Mouse (Mus musculus): ENCODE measurements around the gene B4galnt3.

Gene B4galnt3

DNA sequence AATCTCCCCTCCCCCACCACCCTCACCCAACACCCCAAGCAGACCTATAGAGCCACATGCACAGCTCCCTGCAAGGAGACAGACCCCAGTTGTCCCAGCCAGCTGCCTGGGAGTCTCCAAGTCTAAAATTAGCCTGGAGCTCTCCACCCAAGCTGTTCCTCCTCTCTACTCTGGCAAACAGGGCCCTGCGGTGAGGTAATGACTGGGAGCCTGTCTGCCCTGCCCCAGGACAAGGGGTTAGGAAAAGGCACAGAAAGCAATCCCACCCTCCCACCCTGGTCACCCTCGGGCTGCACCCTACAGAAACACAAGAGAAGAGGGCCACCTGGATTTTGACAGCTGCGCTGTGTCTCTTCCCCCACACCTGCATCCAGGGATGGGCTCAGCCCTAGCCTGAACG lies 19.5 kb downstream of the B4galnt3 start:
- peak in 1 of 2 experiments; percentile 8 for DNase-seq (ENCODE audit: low spot score in 2 of 2)

DNA sequence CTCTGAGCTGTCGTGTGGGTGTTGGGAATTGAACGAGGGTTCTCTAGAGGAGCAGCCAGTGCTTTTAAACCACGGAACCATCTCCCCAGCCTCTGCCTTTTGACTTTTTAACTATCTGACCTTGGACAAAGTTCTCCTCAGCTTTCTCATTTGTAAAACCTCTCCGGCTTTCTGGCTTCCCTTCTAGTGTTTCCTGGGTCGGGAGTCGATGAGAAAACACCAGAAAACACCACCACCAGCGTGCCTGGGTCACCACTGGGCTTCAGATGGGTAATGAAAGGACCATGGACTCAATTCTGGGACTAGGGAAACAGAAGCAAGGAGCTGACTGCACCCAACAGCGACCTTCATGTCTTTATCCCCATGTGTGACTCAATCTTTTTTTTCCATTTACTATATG lies 20.2 kb downstream of the B4galnt3 start:
- no peak for DNase-seq (ENCODE audit: low spot score in 2 of 2)

DNA sequence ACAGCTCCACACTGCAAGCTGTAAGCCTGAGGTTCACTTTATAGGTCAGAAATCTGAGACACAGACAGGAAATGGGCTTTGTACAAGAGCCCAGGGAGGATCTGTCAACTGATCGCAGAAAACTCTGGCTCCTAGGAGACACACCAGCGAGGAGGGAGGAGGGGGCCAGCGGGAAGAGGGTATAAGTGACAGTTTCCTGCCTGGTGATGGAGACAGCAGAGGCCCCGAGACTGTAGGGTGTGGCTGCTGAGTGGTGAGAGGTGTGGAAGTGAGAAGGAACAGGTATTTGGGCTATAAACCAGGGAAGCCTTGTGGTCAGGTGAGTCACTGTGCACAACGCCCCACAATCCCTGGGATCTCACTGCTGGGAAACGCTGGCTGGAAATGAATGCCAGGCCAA lies 30.2 kb downstream of the B4galnt3 start:
- no peak for DNase-seq (ENCODE audit: low spot score in 2 of 2)

DNA sequence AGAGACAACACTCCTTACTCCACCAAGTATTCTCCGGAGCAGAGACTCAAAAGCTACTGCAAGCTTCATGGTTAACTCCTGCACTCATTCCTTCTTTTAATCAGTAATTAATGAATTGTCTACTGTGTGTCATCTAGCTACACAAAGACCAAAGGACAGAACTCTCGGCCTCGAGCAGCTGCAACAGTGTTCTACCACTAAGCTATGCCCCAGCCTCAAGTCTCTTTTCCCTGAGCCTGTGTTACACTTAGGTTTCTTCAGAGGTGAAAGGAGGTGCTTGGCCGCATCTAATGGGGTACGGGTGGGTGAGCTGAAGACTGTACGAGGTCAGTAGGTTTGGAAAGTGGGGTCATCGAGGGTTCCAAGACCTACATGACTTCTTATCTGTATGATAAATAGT lies 30.8 kb downstream of the B4galnt3 start:
- no peak for DNase-seq (ENCODE audit: low spot score in 2 of 2)

DNA sequence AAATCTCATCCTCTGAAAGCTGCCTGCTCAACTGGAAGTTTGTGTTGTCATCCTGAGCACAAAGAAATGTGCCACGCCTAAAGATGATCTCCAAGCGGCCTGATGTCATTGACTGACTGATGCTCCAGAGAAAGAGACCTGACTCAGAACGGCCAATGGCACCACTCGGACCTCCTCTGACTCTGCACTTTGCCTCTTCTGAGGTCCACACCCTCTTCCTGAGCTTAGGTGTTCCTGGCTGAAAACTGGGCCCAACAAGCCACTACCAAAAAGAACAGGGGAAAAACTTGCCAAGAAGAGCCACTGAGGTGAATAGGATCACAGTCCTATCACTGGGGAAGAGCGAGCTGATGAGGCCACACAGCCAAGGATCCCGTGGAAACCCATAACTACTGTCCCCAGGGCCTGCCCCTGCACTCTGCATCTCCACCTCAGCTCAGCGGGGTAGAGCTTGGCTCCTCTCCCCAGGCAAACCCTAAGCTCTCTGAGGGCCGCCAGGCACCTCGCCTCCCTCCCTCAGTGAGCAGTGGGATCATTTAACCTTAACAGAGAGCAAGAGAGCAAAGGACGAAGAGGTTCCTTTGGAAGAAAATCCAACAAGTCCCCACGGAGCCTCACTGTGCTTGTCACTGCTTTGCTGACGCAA lies 31.4 kb downstream of the B4galnt3 start:
- no peak for DNase-seq (ENCODE audit: low spot score in 2 of 2)

DNA sequence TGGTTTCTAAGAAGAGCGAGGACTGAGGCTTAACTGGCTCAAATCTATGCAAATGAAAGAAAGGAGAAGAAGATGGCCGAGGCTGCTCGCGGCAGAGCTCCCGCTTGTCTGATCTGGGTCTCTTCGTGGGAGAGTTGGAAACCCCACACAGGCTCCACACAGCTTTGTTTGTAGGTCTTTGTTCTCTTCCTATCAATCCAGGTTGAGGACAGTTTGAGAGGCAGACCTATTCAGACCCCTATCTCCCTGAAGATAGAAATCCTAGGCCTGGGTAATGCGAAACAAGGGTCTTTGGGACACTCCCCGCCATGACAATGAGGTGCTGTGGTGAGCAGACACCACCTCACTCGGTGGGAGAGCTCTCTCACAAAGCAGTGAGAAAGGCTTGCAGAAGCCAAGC lies 34.9 kb downstream of the B4galnt3 start:
- no peak for DNase-seq (ENCODE audit: low spot score in 2 of 2)

DNA sequence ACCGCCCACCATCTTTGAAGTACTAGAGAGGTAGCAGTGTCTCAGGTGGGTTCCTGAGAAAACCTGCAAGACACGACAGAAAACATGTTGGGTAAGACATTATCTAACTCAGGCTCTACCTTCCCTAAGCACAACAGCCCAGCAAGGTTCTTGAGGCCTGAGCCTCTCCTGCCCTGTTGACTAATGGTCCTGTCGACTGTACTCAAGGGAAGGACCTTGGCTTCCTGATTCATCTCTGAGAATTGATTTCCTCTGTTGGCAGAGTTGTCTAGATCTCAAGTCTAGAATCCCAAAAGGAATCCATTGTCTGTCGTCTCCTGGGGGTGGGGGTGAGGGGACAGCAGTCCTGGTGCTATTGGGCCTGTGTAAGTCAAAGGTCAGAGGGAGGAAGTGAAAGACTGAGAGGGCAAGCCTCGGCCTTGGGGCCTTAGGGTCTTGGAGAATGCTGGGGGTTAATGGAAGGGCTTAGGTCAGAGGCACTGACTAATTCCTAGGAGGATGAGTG lies 37.9 kb downstream of the B4galnt3 start:
- DNase-seq (ENCODE audit: low spot score in 2 of 2) = no peak

DNA sequence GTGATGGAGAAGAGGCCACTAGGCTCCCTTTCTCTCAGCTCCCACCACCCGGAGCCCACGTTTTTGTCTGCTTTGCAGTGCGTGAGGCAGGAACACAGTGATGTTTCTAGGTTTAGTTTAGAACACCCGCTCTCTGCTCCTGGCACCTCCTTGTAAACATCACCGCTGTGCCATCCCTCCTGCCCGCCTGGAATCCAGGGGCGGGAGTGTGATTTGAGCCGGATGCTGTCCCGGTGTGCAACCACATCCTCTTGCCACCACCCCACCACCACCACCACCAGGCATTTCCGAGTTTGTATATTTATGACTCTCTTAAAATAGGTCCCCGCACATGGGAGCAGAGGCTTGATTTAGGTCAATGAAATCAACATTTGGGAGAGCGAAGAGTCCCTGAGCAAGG lies 38.7 kb downstream of the B4galnt3 start:
- DNase-seq (ENCODE audit: low spot score in 2 of 2) = peak; percentile 17 to 51

DNA sequence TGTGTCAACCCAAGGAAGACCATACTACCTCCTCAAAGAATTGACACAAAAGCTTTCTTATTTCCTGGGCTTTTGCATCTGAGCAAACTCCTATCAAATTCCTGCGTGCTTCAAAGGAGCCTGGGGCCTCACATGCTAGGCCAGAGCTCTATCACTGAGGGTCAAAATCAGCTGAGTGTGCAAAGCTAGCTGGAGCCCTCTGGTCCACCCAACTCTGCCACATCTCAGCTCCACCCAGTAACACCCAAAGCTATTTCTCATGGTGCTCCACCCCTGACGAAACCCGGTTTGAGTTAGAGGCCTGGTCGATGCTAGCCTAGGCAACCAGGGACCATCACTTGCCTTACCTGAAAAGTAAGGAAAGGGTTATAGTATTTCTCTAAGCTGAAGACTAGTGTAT lies 39.2 kb downstream of the B4galnt3 start:
- DNase-seq (ENCODE audit: low spot score in 2 of 2) = no peak

DNA sequence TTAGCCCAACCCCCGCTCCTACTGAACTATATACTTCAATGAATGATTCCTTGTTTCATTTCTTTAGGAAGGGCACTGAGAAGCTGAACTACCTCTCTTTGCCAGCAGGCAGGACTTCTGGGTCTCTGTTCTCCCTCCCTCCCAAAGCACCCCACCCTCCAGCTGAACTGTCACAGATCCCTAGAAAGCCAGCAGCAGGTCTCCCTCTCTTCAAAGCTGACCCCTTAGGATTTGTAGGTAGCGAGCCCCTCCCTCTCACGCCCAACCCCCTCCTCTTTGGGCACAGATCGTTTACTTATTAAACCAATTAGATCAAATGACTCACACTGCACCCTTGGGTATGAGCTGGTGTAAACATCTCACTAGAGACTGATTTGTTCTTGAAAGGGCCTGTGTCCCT lies 39.7 kb downstream of the B4galnt3 start:
- DNase-seq (ENCODE audit: low spot score in 2 of 2) = no peak

DNA sequence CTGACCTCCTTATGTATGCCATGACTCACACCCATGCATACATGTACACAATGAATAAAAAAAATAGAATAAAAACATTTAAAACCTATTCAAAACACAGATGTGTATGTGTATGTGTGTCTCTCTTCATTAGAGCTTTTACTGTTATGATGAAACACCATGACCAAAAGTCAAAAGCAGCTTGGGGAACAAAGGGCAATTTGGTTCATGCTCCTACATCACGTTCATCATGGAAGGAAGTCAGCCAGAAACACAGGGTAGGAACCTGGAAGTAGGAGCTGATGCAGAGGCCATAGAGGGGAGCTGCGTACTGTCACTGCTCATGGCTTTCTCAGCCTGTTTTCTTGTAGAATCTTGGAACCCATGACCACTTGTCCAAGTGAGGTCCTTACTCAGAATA lies 41.6 kb downstream of the B4galnt3 start:
- no peak for DNase-seq (ENCODE audit: low spot score in 2 of 2)

DNA sequence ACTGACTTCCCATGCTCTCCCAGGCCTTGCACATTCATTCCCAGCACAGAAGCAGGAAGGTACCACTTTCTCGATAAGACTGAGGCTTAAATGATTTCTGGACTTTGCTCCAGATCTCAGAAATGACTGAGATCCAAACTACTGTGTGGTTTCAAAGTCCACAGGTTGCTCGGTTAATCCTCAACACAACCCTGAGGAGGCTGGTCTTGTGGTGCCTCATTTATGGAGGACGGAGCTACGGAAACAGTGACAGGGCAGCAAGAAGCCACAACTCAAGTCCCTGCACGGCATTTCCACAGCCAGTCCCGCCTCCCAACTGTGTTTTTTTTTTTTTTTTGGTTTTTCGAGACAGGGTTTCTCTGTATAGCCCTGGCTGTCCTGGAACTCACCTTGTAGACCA lies 43.3 kb downstream of the B4galnt3 start:
- DNase-seq (ENCODE audit: low spot score in 2 of 2) = no peak

DNA sequence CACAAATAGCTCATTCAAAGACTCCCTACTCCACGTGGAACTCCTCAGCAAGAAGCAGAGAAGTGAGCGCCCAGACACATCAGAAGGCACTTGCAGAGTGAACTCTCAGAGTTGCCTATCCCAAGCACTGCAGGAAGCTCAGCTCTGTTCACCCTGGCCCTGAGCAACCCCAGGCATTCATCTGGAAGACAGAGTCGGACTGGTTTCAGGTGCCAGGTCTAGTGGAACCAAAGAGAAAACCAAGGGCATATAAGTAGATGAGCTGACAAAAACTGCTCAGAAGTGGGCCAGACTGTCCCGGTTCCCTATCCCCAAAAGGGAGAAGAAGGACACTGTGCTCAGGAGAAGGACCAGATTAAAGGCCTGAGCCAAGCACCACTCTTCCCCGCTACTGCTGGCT lies 44.5 kb downstream of the B4galnt3 start:
- DNase-seq (ENCODE audit: low spot score in 2 of 2) = no peak

DNA sequence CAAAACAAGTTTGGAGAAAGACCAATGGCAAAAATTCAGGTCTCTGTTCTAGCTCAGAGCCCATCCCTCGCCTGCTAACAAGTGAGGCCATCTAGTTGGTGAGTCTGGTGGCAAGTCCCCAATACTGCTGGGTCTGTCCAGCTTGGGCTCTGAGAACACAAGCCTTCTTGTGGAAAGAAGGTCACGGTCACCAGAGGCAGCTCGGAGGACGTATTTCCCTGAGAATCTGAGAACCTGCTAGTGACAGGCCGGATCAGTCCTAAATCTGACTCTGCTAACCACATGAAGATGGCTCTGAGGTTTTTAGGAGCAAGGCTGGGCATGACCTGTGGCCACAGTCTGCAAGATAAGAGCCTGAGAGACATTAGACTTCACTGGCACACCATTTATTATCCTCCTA lies 47.7 kb downstream of the B4galnt3 start:
- DNase-seq (ENCODE audit: low spot score in 2 of 2) = no peak

DNA sequence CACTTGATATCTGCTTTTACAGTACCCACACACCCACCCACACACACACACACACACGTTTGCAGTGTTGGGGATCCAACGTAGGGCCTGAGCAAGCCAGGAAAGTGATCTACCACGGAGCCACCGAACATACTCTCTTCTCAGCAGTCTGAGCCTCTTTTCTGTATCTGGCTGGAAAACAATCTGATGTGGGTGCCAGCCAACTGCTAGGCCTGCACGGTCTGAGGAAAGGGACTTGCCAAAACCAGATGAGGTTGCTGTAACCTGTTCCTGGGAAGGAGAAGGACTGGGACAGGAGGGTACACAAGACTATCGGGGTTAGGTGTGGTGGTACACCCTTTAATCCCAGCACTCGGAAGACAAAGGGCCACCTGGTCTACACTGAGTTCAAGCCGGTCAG lies 51.1 kb downstream of the B4galnt3 start:
- DNase-seq (ENCODE audit: low spot score in 2 of 2) = no peak

DNA sequence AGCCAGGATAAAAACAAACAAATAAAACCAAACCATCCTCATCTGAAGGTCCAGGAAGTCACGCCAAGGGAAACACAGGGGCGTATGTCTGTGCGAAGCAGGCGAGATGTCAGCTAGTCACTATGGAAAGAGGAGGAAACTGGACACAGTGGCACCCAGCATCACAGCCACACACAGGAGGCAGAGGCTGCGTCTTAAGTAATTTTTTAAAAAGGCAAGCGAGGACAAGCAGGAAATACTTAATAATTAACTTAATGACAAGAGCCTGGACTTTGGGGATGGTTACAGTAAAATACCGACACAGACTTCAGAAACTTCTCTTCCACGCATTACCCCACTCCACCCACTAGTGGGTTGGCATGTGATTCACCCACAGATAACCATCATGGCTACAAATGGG lies 51.8 kb downstream of the B4galnt3 start:
- DNase-seq (ENCODE audit: low spot score in 2 of 2) = no peak

DNA sequence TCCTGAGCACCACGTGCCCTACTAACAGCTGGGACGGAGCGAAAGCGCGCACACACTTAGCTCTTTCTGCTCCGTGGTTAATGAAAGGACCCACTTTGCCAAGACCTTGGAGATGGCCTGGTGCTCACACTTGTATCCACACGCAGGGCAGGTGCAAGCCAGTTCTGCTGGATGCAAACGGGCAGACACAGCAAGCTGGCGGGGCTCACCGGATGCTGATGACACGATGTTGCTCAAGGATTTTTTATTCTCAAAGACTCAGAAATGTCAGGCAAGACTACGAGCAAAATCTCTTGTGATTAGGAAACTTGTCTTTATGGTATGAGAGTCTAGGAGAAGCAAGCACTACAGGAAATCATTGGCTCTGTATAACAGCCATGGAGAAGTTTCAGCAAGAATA lies 52.9 kb downstream of the B4galnt3 start:
- DNase-seq (ENCODE audit: low spot score in 2 of 2) = no peak

DNA sequence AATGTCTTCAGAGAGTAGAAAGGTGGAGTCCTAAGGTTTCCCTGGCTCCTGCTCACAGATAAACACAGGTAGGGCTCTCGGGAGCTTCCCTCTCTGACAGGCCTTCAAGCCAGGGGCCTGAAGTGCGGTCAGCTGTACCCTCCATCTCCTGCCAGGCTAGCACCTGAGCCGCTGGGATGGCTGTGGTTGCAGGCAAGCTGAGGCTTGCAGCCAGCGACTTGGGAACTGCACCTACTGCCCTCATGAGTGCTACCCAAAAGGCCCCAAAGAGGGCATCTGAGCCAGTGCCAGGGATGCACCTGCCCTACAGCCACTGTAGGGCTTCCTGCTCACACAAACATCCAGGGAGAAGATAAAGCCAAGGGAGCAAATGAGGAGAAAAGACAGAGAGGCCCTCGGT lies 53.9 kb downstream of the B4galnt3 start:
- DNase-seq (ENCODE audit: low spot score in 2 of 2) = no peak

DNA sequence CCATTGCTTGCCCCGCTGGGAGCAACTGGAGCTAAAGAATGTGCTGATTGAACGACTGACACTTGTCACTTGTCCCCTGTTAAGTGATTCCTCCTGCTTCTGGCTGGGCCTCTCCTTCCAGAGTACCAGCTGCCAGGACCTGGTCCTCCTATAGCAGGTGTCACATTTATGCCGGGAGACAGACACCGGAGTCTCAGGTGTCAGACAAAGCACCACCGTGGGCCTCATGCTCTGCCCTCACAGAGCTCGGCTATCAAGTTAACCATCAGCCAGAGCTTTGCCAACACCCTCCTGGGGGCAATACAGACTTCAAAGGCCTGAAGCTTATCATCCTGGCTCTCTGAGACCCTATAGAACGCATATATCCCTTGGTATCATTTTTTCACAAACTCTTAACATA lies 58.5 kb downstream of the B4galnt3 start:
- no peak for DNase-seq (ENCODE audit: low spot score in 2 of 2)

DNA sequence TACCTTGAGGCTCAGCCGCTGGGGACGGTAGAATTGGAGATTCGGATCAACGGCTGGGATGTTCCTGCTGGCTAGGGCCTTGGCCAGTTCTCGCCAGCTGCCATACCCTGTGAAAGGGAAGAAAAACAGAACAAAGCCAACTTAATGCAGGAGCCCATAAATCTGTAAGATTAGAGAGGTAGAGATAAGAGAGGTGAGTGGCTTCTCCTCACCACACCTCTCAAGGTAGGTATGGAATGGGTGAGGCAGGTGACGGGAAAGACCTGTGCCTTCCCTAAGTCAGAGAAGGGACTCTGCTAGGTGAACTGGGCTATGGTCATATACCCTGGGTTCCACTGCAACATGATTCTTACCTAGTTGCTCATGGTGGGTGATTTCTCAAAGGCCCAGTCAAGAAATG lies 61.5 kb downstream of the B4galnt3 start:
- DNase-seq (ENCODE audit: low spot score in 2 of 2) = no peak

DNA sequence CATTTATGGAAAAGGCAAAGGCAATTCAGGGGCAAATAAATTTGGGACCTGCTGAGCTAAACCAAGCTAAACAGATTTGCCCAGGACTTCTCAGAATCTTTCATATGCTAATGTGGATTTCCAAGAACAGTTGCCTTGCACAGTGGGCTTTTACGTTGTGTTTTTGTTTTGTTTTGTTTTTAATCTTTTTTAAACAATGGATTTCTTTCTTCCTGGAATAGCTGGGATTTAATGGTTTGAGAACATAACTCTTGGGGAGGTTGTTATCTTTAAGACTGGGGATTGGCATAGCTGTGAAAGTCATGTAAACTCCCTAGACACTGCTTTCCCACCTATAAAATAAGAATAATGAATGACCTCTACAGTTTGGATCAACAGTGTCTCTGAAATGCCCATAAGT lies 63.9 kb downstream of the B4galnt3 start:
- no peak for DNase-seq (ENCODE audit: low spot score in 2 of 2)

DNA sequence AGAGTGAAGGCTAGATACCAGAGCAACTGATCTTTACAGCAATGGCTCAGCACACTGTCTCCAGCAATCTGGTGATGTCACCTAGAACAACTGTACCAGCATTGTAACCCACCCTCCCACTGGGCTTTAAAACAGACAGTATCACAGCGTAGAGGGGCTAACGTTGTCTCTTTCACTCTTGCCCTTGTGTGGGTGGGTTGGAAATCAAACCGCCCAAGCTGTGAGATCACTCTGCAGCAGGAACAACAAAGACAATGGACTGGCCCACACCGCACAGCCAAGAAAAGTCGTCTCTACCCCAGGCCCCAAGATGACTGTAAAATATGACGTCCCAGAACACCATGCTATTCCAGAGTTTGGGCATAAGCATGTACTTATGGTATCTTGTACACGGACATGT lies 64.6 kb downstream of the B4galnt3 start:
- no peak for DNase-seq (ENCODE audit: low spot score in 2 of 2)

DNA sequence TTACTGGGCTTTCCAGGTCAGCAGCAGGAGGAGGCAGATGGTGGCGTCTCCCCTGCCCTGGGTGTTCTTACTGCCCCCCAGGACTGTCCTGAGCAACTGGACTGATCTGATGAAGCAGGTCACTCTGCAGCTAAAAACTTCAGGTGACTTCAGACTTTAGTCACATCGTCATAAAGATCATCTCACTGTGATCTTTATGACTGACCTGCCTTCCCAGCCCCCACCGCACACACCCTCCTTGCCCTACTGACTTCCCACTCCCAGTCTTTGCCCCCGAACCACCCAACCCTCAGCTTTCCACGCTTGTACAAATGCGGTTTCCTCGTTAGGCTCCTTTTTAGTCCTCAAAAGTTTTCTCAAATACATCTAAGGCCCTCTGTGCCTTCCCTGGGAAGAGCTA lies 67.3 kb downstream of the B4galnt3 start:
- no peak for DNase-seq (ENCODE audit: low spot score in 2 of 2)

DNA sequence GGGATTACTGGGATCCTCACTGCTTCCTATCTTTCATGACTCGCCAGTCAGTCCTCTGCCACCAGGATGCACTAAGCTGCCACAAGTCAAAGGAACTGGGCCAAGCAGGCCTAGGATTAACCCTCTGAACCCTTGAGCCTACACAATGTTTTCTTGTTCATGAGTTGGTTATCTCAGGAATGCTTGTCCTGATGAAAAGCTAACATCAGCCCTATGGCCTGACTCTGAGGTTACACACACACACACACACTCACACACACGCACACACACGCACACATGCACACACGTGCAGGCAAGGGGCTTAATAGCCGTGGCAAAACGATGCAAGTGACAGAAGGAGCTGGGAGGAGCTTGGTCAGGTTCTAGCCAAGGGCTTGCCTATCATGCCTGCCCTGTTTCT lies 69.0 kb downstream of the B4galnt3 start:
- DNase-seq (ENCODE audit: low spot score in 2 of 2) = no peak

Data from frontal cortex, postnatal 36 days (tissue).